Mouse (Mus musculus): Measurements from ENCODE around the gene Olfr1368.

Gene Olfr1368

GRCm38 (mm10) chr13:21145767-21146166 is at the start of gene Olfr1368:
Gene Olfr1368, minus strand, starts transcription at chr13:21145867.
- no peak for DNase-seq (ENCODE audit: low spot score)

GRCm38 (mm10) chr13:21185521-21185920 is 39.9 kb upstream of the Olfr1368 start:
- DNase-seq (ENCODE audit: low spot score), result no peak

- no peak for DNase-seq (ENCODE audit: low spot score)
Observed at GRCm38 (mm10) chr13:21183661-21184060, 38.0 kb upstream of the Olfr1368 start.

GRCm38 (mm10) chr13:21183066-21183465 is 37.4 kb upstream of the Olfr1368 start:
- DNase-seq (ENCODE audit: low spot score), result no peak

- no peak for DNase-seq (ENCODE audit: low spot score)
Observed at GRCm38 (mm10) chr13:21181996-21182395, 36.3 kb upstream of the Olfr1368 start.

- peak; percentile 73 for DNase-seq (ENCODE audit: low spot score)
Observed at GRCm38 (mm10) chr13:21180551-21181530, 35.2 kb upstream of the Olfr1368 start.

- DNase-seq (ENCODE audit: low spot score), result peak; percentile 90
Observed at GRCm38 (mm10) chr13:21179724-21180550, 34.3 kb upstream of the Olfr1368 start.

- DNase-seq (ENCODE audit: low spot score), result no peak
Observed at GRCm38 (mm10) chr13:21179367-21179723, 33.7 kb upstream of the Olfr1368 start, which contains the start of gene Trim27. Gene Trim27, plus strand, starts transcription at chr13:21179445.

GRCm38 (mm10) chr13:21178364-21178763 is 32.7 kb upstream of the Olfr1368 start:
- DNase-seq (ENCODE audit: low spot score), result no peak

GRCm38 (mm10) chr13:21177657-21178056 is 32.0 kb upstream of the Olfr1368 start:
- no peak for DNase-seq (ENCODE audit: low spot score)

- DNase-seq (ENCODE audit: low spot score), result no peak
Observed at GRCm38 (mm10) chr13:21176733-21177132, 31.1 kb upstream of the Olfr1368 start.

- peak; percentile 59 for DNase-seq (ENCODE audit: low spot score)
Observed at GRCm38 (mm10) chr13:21173072-21173471, 27.4 kb upstream of the Olfr1368 start.

GRCm38 (mm10) chr13:21172241-21173027 is 26.8 kb upstream of the Olfr1368 start:
- peak; percentile 90 for DNase-seq (ENCODE audit: low spot score)

- DNase-seq (ENCODE audit: low spot score), result peak; percentile 73
Observed at GRCm38 (mm10) chr13:21171600-21172150, 26.0 kb upstream of the Olfr1368 start.

GRCm38 (mm10) chr13:21171156-21171530 is 25.5 kb upstream of the Olfr1368 start:
- DNase-seq (ENCODE audit: low spot score), result peak; percentile 53

- DNase-seq (ENCODE audit: low spot score), result no peak
Observed at GRCm38 (mm10) chr13:21170431-21171155, 24.9 kb upstream of the Olfr1368 start.

- peak; percentile 88 for DNase-seq (ENCODE audit: low spot score)
Observed at GRCm38 (mm10) chr13:21169657-21170430, 24.2 kb upstream of the Olfr1368 start.

GRCm38 (mm10) chr13:21169121-21169656 is 23.5 kb upstream of the Olfr1368 start:
- DNase-seq (ENCODE audit: low spot score), result no peak

- peak; percentile 69 for DNase-seq (ENCODE audit: low spot score)
Observed at GRCm38 (mm10) chr13:21168371-21169011, 22.8 kb upstream of the Olfr1368 start.
